Mouse (Mus musculus): ENCODE measurements at regions not wholly inside any gene's neighbourhood (a gene's known extent, or its start where the extent isn't known, plus 50 kb on each side); places are given as distances from the start of the nearest gene placed in this dataset.

- 41% methylated on average over 4 of the region's 4 CpGs for WGBS
- ATAC-seq (ENCODE audit: borderline replicate concordance, extremely low read depth, low FRiP score, low TSS enrichment), result no peak
- H3K27me3 ChIP-seq, result no peaks in the 10 kb centered on the region
- no peak overlapping the region for H3K9ac ChIP-seq
- H3K9me3 ChIP-seq, result no peaks in the 10 kb centered on the region
- H3K4me2 ChIP-seq, result no peak overlapping the region
- H3K4me1 ChIP-seq, result peaks cover 52% of the 10 kb centered on the region
- H3K27ac ChIP-seq, result peak overlapping the region; percentile 39; the same call in 1 of the 2 replicates
- no peaks in the 10 kb centered on the region for H3K36me3 ChIP-seq
- H3K4me3 ChIP-seq, result no peak overlapping the region
Measured at GRCm38 (mm10) chr9:120771896-120772530, 157.0 kb upstream of the Ctnnb1 start.

GRCm38 (mm10) chr9:120774251-120774650 lies 154.8 kb upstream of the Ctnnb1 start:
- WGBS, result 85% methylated on average over 1 of the region's 1 CpGs
- no peaks in the 10 kb centered on the region for H3K27me3 ChIP-seq

GRCm38 (mm10) chr9:120774772-120775171 lies 154.2 kb upstream of the Ctnnb1 start:
- H3K9me3 ChIP-seq, result no peaks in the 10 kb centered on the region
- ATAC-seq (ENCODE audit: borderline replicate concordance, extremely low read depth, low FRiP score, low TSS enrichment), result 0 out of 2 replicates have a peak, but pooled peaks have one; percentile 31
- no peaks in the 10 kb centered on the region for H3K36me3 ChIP-seq
- 10% methylated on average over 1 of the region's 1 CpGs for WGBS
- H3K27ac ChIP-seq, result no peak overlapping the region
- no peaks in the 10 kb centered on the region for H3K27me3 ChIP-seq
- no peak overlapping the region for H3K9ac ChIP-seq
- H3K4me2 ChIP-seq, result no peak overlapping the region
- H3K4me3 ChIP-seq, result no peak overlapping the region
- H3K4me1 ChIP-seq, result peaks cover 57% of the 10 kb centered on the region

More at GRCm38 (mm10) chr9:120774251-120774650, 154.8 kb upstream of the Ctnnb1 start:
- Histone ChIP-seq H3K4me3 (no peak overlapping the region), H3K36me3 (no peaks in the 10 kb centered on the region), H3K9me3 (no peaks in the 10 kb centered on the region), H3K4me2 (no peak overlapping the region), H3K4me1 (peaks cover 62% of the 10 kb centered on the region), H3K9ac (no peak overlapping the region), H3K27ac (no peak overlapping the region)
- no peak for ATAC-seq (ENCODE audit: borderline replicate concordance, extremely low read depth, low FRiP score, low TSS enrichment)

GRCm38 (mm10) chr9:120775721-120776120 lies 153.3 kb upstream of the Ctnnb1 start:
- H3K4me2 ChIP-seq, result no peak overlapping the region
- peak overlapping the region; percentile 74; the same call in 1 of the 2 replicates for H3K27ac ChIP-seq
- WGBS, result 53% methylated on average over 3 of the region's 3 CpGs
- no peaks in the 10 kb centered on the region for H3K9me3 ChIP-seq
- no peak overlapping the region for H3K4me3 ChIP-seq
- H3K27me3 ChIP-seq, result no peaks in the 10 kb centered on the region
- peaks cover 52% of the 10 kb centered on the region for H3K4me1 ChIP-seq
- ATAC-seq (ENCODE audit: borderline replicate concordance, extremely low read depth, low FRiP score, low TSS enrichment), result no peak
- no peak overlapping the region for H3K9ac ChIP-seq
- H3K36me3 ChIP-seq, result no peaks in the 10 kb centered on the region

GRCm38 (mm10) chr9:120776456-120777001 lies 152.5 kb upstream of the Ctnnb1 start:
- H3K4me3 ChIP-seq, result no peak overlapping the region
- H3K4me2 ChIP-seq, result no peak overlapping the region
- H3K4me1 ChIP-seq, result peaks cover 44% of the 10 kb centered on the region
- no peaks in the 10 kb centered on the region for H3K27me3 ChIP-seq
- 18% methylated on average over 4 of the region's 4 CpGs for WGBS
- peak overlapping the region; percentile 74 for H3K27ac ChIP-seq
- H3K9ac ChIP-seq, result no peak overlapping the region
- H3K9me3 ChIP-seq, result no peaks in the 10 kb centered on the region
- H3K36me3 ChIP-seq, result no peaks in the 10 kb centered on the region
- ATAC-seq (ENCODE audit: borderline replicate concordance, extremely low read depth, low FRiP score, low TSS enrichment), result peak; percentile 28; the same call in 1 of the 2 replicates

- no peak for ATAC-seq (ENCODE audit: borderline replicate concordance, extremely low read depth, low FRiP score, low TSS enrichment)
- Histone ChIP-seq H3K27ac (peak overlapping the region; percentile 74), H3K4me2 (no peak overlapping the region), H3K9me3 (no peaks in the 10 kb centered on the region), H3K4me1 (peaks cover 39% of the 10 kb centered on the region), H3K9ac (no peak overlapping the region), H3K27me3 (no peaks in the 10 kb centered on the region), H3K36me3 (no peaks in the 10 kb centered on the region), H3K4me3 (no peak overlapping the region)
- WGBS, result 24% methylated on average over 6 of the region's 6 CpGs
Measured at GRCm38 (mm10) chr9:120777016-120777415, 152.0 kb upstream of the Ctnnb1 start.

- no peaks in the 10 kb centered on the region for H3K36me3 ChIP-seq
- H3K9ac ChIP-seq, result no peak overlapping the region
- 65% methylated on average over 10 of the region's 10 CpGs for WGBS
- ATAC-seq (ENCODE audit: borderline replicate concordance, extremely low read depth, low FRiP score, low TSS enrichment), result no peak
- no peaks in the 10 kb centered on the region for H3K27me3 ChIP-seq
- peak overlapping the region; percentile 79 for H3K27ac ChIP-seq
- peaks cover 36% of the 10 kb centered on the region for H3K4me1 ChIP-seq
- no peak overlapping the region for H3K4me3 ChIP-seq
- no peaks in the 10 kb centered on the region for H3K9me3 ChIP-seq
- H3K4me2 ChIP-seq, result no peak overlapping the region
Measured at GRCm38 (mm10) chr9:120777501-120777900, 151.5 kb upstream of the Ctnnb1 start.

- Histone ChIP-seq H3K9ac (no peak overlapping the region), H3K9me3 (no peaks in the 10 kb centered on the region), H3K4me3 (no peak overlapping the region), H3K27ac (peak overlapping the region; percentile 79), H3K27me3 (no peaks in the 10 kb centered on the region), H3K4me1 (peaks cover 36% of the 10 kb centered on the region), H3K36me3 (no peaks in the 10 kb centered on the region), H3K4me2 (no peak overlapping the region)
- ATAC-seq (ENCODE audit: borderline replicate concordance, extremely low read depth, low FRiP score, low TSS enrichment), result peak; percentile 50; the same call in 1 of the 2 replicates
- 20% methylated on average over 2 of the region's 2 CpGs for WGBS
Measured at GRCm38 (mm10) chr9:120778423-120778822, 150.6 kb upstream of the Ctnnb1 start.

- 77% methylated on average over 5 of the region's 5 CpGs for WGBS
- no peak overlapping the region for H3K9ac ChIP-seq
Measured at GRCm38 (mm10) chr9:120794210-120794609, 134.8 kb upstream of the Ctnnb1 start.

GRCm38 (mm10) chr9:120796111-120796880 lies 132.7 kb upstream of the Ctnnb1 start:
- 62% methylated on average over 10 of the region's 10 CpGs for WGBS
- ATAC-seq (ENCODE audit: borderline replicate concordance, extremely low read depth, low FRiP score, low TSS enrichment), result no peak

More at GRCm38 (mm10) chr9:120794210-120794609, 134.8 kb upstream of the Ctnnb1 start:
- no peaks in the 10 kb centered on the region for H3K27me3 ChIP-seq
- peaks cover 5% of the 10 kb centered on the region; the same call in 1 of the 2 replicates for H3K9me3 ChIP-seq
- no peak overlapping the region for H3K27ac ChIP-seq
- no peak overlapping the region for H3K4me3 ChIP-seq
- no peak for ATAC-seq (ENCODE audit: borderline replicate concordance, extremely low read depth, low FRiP score, low TSS enrichment)
- H3K4me2 ChIP-seq, result no peak overlapping the region
- no peaks in the 10 kb centered on the region for H3K36me3 ChIP-seq
- H3K4me1 ChIP-seq, result no peaks in the 10 kb centered on the region

GRCm38 (mm10) chr9:120797996-120798663 lies 130.9 kb upstream of the Ctnnb1 start:
- no peaks in the 10 kb centered on the region for H3K36me3 ChIP-seq
- no peaks in the 10 kb centered on the region for H3K9me3 ChIP-seq
- no peak overlapping the region for H3K9ac ChIP-seq
- no peak overlapping the region for H3K27ac ChIP-seq
- no peak overlapping the region for H3K4me3 ChIP-seq
- H3K4me2 ChIP-seq, result no peak overlapping the region
- no peaks in the 10 kb centered on the region for H3K4me1 ChIP-seq
- no peaks in the 10 kb centered on the region for H3K27me3 ChIP-seq
- ATAC-seq (ENCODE audit: borderline replicate concordance, extremely low read depth, low FRiP score, low TSS enrichment), result no peak
- WGBS, result 45% methylated on average over 10 of the region's 10 CpGs

More at GRCm38 (mm10) chr9:120796111-120796880, 132.7 kb upstream of the Ctnnb1 start:
- H3K4me1 ChIP-seq, result no peaks in the 10 kb centered on the region
- no peak overlapping the region for H3K9ac ChIP-seq
- no peak overlapping the region for H3K27ac ChIP-seq
- H3K9me3 ChIP-seq, result peaks cover 5% of the 10 kb centered on the region; the same call in 1 of the 2 replicates
- no peak overlapping the region for H3K4me3 ChIP-seq
- no peaks in the 10 kb centered on the region for H3K36me3 ChIP-seq
- no peak overlapping the region for H3K4me2 ChIP-seq
- no peaks in the 10 kb centered on the region for H3K27me3 ChIP-seq
